Comparison of ENCODE assay signal across 20 mouse cellular contexts in the genomic region with DNA sequence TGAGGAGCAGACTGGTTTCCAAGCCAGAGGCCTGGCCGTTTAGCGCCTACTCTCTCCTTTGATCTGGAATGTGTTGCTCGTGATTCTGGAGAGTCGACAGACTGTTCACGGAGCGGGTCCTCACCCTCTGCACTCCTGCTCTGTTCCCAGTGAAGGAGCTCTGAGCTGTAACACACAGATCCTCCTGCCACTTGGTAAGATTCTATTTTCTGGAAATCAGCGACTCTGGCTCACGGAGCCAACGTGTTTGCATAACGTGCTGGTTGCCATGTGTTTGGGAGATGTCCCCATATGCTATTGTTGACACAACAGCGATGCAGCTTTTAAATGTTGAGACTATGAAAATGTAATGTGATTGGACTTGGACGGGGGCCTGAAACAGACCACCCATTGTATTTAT. TPM values are rescaled to one million over a fixed set of nuclear protein-coding genes. Genes with fewer than 3 reads are reported as not detected.
DNase-seq lines count a peak whose midpoint lies in the region; ATAC-seq and TF ChIP-seq lines count a peak whose summit lies in the region.
"Had no signal": no experiment of that assay in that cellular context is flagged by ENCODE, and none has a peak within 500 bp of the region (broad histone marks: within the 10 kb centered on the region; RNA-seq: fewer than 3 reads in every experiment).

No protein-coding gene starts in this region.

- H3K36me3 ChIP-seq in kidney, adult 2 months (ENCODE audit: control insufficient read depth, insufficient read depth, low read length), result no peaks in the 10 kb centered on the region
- no peaks in the 10 kb centered on the region for H3K36me3 ChIP-seq in lung, embryonic 14.5 days (ENCODE audit: insufficient read depth)
- H3K36me3 ChIP-seq: limb, embryonic 12.5 days; midbrain, embryonic 15.5 days; neural tube, embryonic 12.5 days had no signal

- DNase-seq in cerebellum, postnatal 10 days, result peak; percentile 50 to 52
- DNase-seq in cerebellum, adult 2 months, result no peak
- DNase-seq in kidney, adult 2 months, result peak; percentile 26
- DNase-seq in kidney, postnatal 4 days, result no peak
- peak; percentile 84 for DNase-seq in lung, embryonic 14.5 days
- DNase-seq in lung, adult 18-20 months, result no peak
- peak; percentile 35 for DNase-seq in brain, adult 2 months (ENCODE audit: low read depth, low spot score)
- DNase-seq in c-Kit-positive CD71-positive TER-119-positive erythroid progenitor cells, embryonic 14.5 days (ENCODE audit: low spot score), result no peak
- DNase-seq: cerebellum, adult 18-20 months; gastrocnemius, postnatal 14 days; heart, postnatal 4 days; spleen, adult 18-20 months; thymus, postnatal 25 days had no signal

- H3K9ac ChIP-seq in lung, embryonic 14.5 days, result no peak overlapping the region
- H3K9ac ChIP-seq: limb, embryonic 12.5 days; midbrain, embryonic 15.5 days; neural tube, embryonic 12.5 days had no signal

- no peak for TF ChIP-seq CTCF in cerebellum, adult 2 months (IDR thresholded peaks at IDR 0.05; ENCODE audit: borderline replicate concordance, insufficient read depth, low read depth, low read length)
- no peak for TF ChIP-seq CTCF in kidney, adult 2 months (conservative IDR thresholded peaks at IDR 0.05; ENCODE audit: insufficient read depth, insufficient read length, low read depth, low read length)
- TF ChIP-seq CTCF in lung, embryonic 14.5 days (IDR thresholded peaks at IDR 0.05; ENCODE audit: low read depth), result no peak

- H3K27ac ChIP-seq in cerebellum, adult 2 months (ENCODE audit: insufficient read depth, low read length), result no peak overlapping the region
- peak overlapping the region; percentile 16; the same call in 1 of the 2 replicates for H3K27ac ChIP-seq in kidney, adult 2 months (ENCODE audit: insufficient read depth, low read depth, low read length)
- peak overlapping the region; percentile 83 for H3K27ac ChIP-seq in lung, embryonic 14.5 days (ENCODE audit: low read depth)
- H3K27ac ChIP-seq: limb, embryonic 12.5 days; midbrain, embryonic 15.5 days; neural tube, embryonic 12.5 days had no signal

- WGBS in cerebellum, adult 2 months, result 17% methylated on average over 12 of the region's 12 CpGs
- 58% methylated on average over 12 of the region's 12 CpGs for WGBS in kidney, adult 2 months
- 24% methylated on average over 12 of the region's 12 CpGs for WGBS in lung, embryonic 14.5 days

- no peak overlapping the region for H3K4me2 ChIP-seq in lung, embryonic 14.5 days
- H3K4me2 ChIP-seq: heart, embryonic 11.5 days; limb, embryonic 12.5 days; midbrain, embryonic 15.5 days; neural tube, embryonic 12.5 days had no signal

- no peak overlapping the region for H3K4me3 ChIP-seq in cerebellum, adult 2 months (replicated peaks; ENCODE audit: insufficient read depth, low read depth, low read length)
- no peak overlapping the region for H3K4me3 ChIP-seq in kidney, adult 2 months (ENCODE audit: insufficient read depth, low read depth, low read length)
- no peak overlapping the region for H3K4me3 ChIP-seq in lung, embryonic 14.5 days (ENCODE audit: low read depth, low read length)
- H3K4me3 ChIP-seq: limb, embryonic 12.5 days; midbrain, embryonic 15.5 days; neural tube, embryonic 12.5 days had no signal

- peak; percentile 87 for ATAC-seq in lung, embryonic 14.5 days (ENCODE audit: insufficient read depth)
- ATAC-seq: activated CD4-positive, CD25-positive, alpha-beta regulatory T cell, adult 4 months; inflammation-experienced regulatory T-cells, adult 6 months; midbrain, embryonic 15.5 days had no signal

- H3K4me1 ChIP-seq in cerebellum, adult 2 months (ENCODE audit: control insufficient read depth, insufficient read depth, low read length), result no peaks in the 10 kb centered on the region
- peaks cover 22% of the 10 kb centered on the region; the same call in 1 of the 2 replicates for H3K4me1 ChIP-seq in kidney, adult 2 months (ENCODE audit: control insufficient read depth, insufficient read depth, low read length)
- peaks cover 5% of the 10 kb centered on the region for H3K4me1 ChIP-seq in lung, embryonic 14.5 days (ENCODE audit: insufficient read depth)
- H3K4me1 ChIP-seq: limb, embryonic 12.5 days; midbrain, embryonic 15.5 days; neural tube, embryonic 12.5 days had no signal

- no peak for TF ChIP-seq POLR2A in cerebellum, adult 2 months (IDR thresholded peaks at IDR 0.05; ENCODE audit: borderline replicate concordance, insufficient read depth, low read length)
- no peak for TF ChIP-seq POLR2A in kidney, adult 2 months (IDR thresholded peaks at IDR 0.05; ENCODE audit: low read depth, low read length)

- H3K9me3 ChIP-seq in lung, embryonic 14.5 days (ENCODE audit: low read depth, low read length), result no peaks in the 10 kb centered on the region
- H3K9me3 ChIP-seq: limb, embryonic 12.5 days; midbrain, embryonic 15.5 days; neural tube, embryonic 12.5 days had no signal

- no peaks in the 10 kb centered on the region for H3K27me3 ChIP-seq in cerebellum, adult 2 months (ENCODE audit: control insufficient read depth, insufficient read depth, low read length)
- H3K27me3 ChIP-seq in kidney, adult 2 months (replicated peaks; ENCODE audit: control insufficient read depth, insufficient read depth, low read length), result no peaks in the 10 kb centered on the region
- no peaks in the 10 kb centered on the region for H3K27me3 ChIP-seq in lung, embryonic 14.5 days (ENCODE audit: insufficient read depth, low read length)
- H3K27me3 ChIP-seq: CH12.LX; limb, embryonic 12.5 days; midbrain, embryonic 15.5 days; neural tube, embryonic 12.5 days had no signal

RNA-seq across cellular contexts. Expression of gene Lyplal1, which starts 20.8 kb away (rescaled TPM):
- 7.1 and 7.6 TPM in 2 replicates for polyA plus RNA-seq in cerebellum, adult 2 months (2012; rRNA removed)
- polyA plus RNA-seq in kidney, adult 2 months (2012; rRNA removed), result 119 and 121 TPM in 2 replicates
- 23.1 and 24.1 TPM in 2 replicates for polyA plus RNA-seq in lung, embryonic 14.5 days (2014; fragmentation: Nextera tagmentation; extraction: Ambion mirVana)
- polyA plus RNA-seq: activated CD4-positive, CD25-positive, alpha-beta regulatory T cell, adult 4 months; inflammation-experienced regulatory T-cells, adult 6 months had no signal

Comparison
In these comparisons a context has a peak if more than half of its experiments do, and no peak if none do; other contexts are left out.
1. DNase-seq: peak in cerebellum, postnatal 10 days (2 of 2), kidney, adult 2 months (single experiment), lung, embryonic 14.5 days (single experiment) and brain, adult 2 months (single experiment); none in cerebellum, adult 2 months (0 of 2), kidney, postnatal 4 days (0 of 2), lung, adult 18-20 months (0 of 2) and c-Kit-positive CD71-positive TER-119-positive erythroid progenitor cells, embryonic 14.5 days (single experiment).